Comparison of ENCODE assay signal across 9 mouse cellular contexts in the genomic region with DNA sequence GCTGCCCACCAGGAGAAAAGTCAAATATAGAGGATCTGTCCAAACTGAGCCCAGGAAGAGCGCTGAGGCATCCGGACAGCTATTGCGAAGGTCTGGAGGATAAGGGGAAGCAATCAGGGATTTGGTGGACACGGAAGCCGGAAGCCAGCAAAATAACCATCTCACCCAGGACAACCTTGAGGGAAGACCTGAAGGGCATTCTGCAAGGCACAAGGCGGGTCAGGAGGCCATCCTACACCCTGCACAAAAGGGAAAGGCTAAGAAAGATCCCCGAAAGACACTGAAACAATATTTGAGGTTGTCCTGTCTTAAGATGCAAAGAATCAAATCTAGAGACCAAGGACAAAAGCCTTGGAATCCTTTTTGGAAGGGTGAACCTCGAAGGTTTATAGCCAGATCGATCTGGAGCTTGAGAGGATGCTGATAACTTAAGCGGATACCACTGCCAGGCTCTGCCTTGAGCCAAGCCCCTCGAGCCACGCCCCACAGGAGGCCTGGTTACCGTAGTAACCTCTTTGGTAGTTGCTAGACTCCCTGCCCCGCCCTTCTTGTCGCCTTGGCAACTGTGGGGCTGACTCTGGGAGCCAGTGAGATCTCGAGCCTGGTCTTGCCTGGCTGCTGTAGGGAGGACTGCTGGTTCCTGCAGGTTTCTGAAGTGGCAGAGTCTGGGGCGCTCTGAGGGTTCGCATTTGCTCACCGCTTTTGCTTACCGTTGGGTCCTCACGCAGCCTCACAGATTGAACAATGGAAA. TPM values are rescaled to one million over a fixed set of nuclear protein-coding genes. Genes with fewer than 3 reads are reported as not detected.
DNase-seq lines count a peak whose midpoint lies in the region; ATAC-seq and TF ChIP-seq lines count a peak whose summit lies in the region.
"Had no signal": no experiment of that assay in that cellular context is flagged by ENCODE, and none has a peak within 500 bp of the region (broad histone marks: within the 10 kb centered on the region; RNA-seq: fewer than 3 reads in every experiment).

No protein-coding gene starts in this region.

- H3K4me3 ChIP-seq in lung, adult 2 months (replicated peaks; ENCODE audit: extremely low read depth, low read depth, low read length) = no peak overlapping the region
- H3K4me3 ChIP-seq in intestine, embryonic 15.5 days (replicated peaks) = peak overlapping the region; percentile 22
- H3K4me3 ChIP-seq in midbrain, embryonic 10.5 days = peak overlapping the region; percentile 53
- peak overlapping the region; percentile 31 for H3K4me3 ChIP-seq in stomach, embryonic 15.5 days (replicated peaks)

- no peak for TF ChIP-seq CTCF in lung, adult 2 months (IDR thresholded peaks at IDR 0.05; ENCODE audit: insufficient read depth, low read length)

- no peaks in the 10 kb centered on the region for H3K27me3 ChIP-seq in intestine, embryonic 15.5 days (replicated peaks)
- peaks cover 7% of the 10 kb centered on the region for H3K27me3 ChIP-seq in midbrain, embryonic 10.5 days (ENCODE audit: low read depth, poor library complexity, severe bottlenecking)
- no peaks in the 10 kb centered on the region for H3K27me3 ChIP-seq in stomach, embryonic 15.5 days (replicated peaks)

- H3K27ac ChIP-seq in intestine, embryonic 15.5 days = no peak overlapping the region
- H3K27ac ChIP-seq in midbrain, embryonic 10.5 days (replicated peaks) = peak overlapping the region; percentile 82
- H3K27ac ChIP-seq in stomach, embryonic 15.5 days = no peak overlapping the region

- no peak overlapping the region for H3K9ac ChIP-seq in intestine, embryonic 15.5 days
- no peak overlapping the region for H3K9ac ChIP-seq in stomach, embryonic 15.5 days

- no peaks in the 10 kb centered on the region for H3K4me1 ChIP-seq in lung, adult 2 months (ENCODE audit: control insufficient read depth, insufficient read depth, low read length)
- H3K4me1 ChIP-seq in intestine, embryonic 15.5 days (replicated peaks) = 0 out of 2 replicates have a peak, but pooled peaks cover 7% of the 10 kb centered on the region
- H3K4me1 ChIP-seq in midbrain, embryonic 10.5 days = peaks cover 18% of the 10 kb centered on the region
- H3K4me1 ChIP-seq in stomach, embryonic 15.5 days = no peaks in the 10 kb centered on the region

- intact Hi-C loops in left cerebral cortex, postnatal 25 days (cut with DNase I) = no loop called here

- H3K4me2 ChIP-seq in intestine, embryonic 15.5 days (replicated peaks) = peak overlapping the region; percentile 54
- H3K4me2 ChIP-seq in stomach, embryonic 15.5 days = peak overlapping the region; percentile 57

- H3K36me3 ChIP-seq in intestine, embryonic 15.5 days = no peaks in the 10 kb centered on the region
- H3K36me3 ChIP-seq in midbrain, embryonic 10.5 days = no peaks in the 10 kb centered on the region
- H3K36me3 ChIP-seq in stomach, embryonic 15.5 days = no peaks in the 10 kb centered on the region

- ATAC-seq in intestine, embryonic 15.5 days = peak; percentile 100
- peak; percentile 97 for ATAC-seq in stomach, embryonic 15.5 days (ENCODE audit: insufficient read depth, low FRiP score, low read depth)
- ATAC-seq: Patski had no signal

- TF ChIP-seq POLR2A in lung, adult 2 months (IDR thresholded peaks at IDR 0.05; ENCODE audit: borderline replicate concordance, extremely low read depth, low read depth, low read length) = no peak

- 26% methylated on average over 21 of the region's 21 CpGs for WGBS in lung, adult 2 months
- WGBS in intestine, embryonic 15.5 days = 26% methylated on average over 21 of the region's 21 CpGs
- 25% methylated on average over 21 of the region's 21 CpGs for WGBS in midbrain, embryonic 10.5 days
- 27% methylated on average over 21 of the region's 21 CpGs for WGBS in stomach, embryonic 15.5 days

- H3K9me3 ChIP-seq in intestine, embryonic 15.5 days = no peaks in the 10 kb centered on the region
- H3K9me3 ChIP-seq in midbrain, embryonic 10.5 days (replicated peaks) = peaks cover 2% of the 10 kb centered on the region; the same call in 1 of the 2 replicates
- no peaks in the 10 kb centered on the region for H3K9me3 ChIP-seq in stomach, embryonic 15.5 days

- peak; percentile 74 to 84 for DNase-seq in lung, adult 18-20 months
- DNase-seq in lung, adult 2 months = no peak
- peak; percentile 91 for DNase-seq in cerebellum, postnatal 14 days
- peak; percentile 68 to 78 for DNase-seq in frontal cortex, postnatal 36 days (ENCODE audit: low spot score in 2 of 2)
- DNase-seq in left cerebral cortex, postnatal 25 days (ENCODE audit: low spot score in 2 of 2) = peak; percentile 76 to 90
- DNase-seq in midbrain, embryonic 10.5 days (ENCODE audit: low spot score) = peak; percentile 98

RNA-seq across cellular contexts. Expression of a gene that starts 13.1 kb away (rescaled TPM):
- 2.0 and 2.7 TPM in 2 replicates for polyA plus RNA-seq in lung, adult 2 months (2012; rRNA removed)
- 18.3 and 21.4 TPM in 2 replicates for polyA plus RNA-seq in intestine, embryonic 15.5 days (2015; fragmentation: Nextera tagmentation; extraction: Ambion mirVana)
- total RNA-seq in left cerebral cortex, postnatal 25 days (2021) = 100 to 1,000 TPM; 724 to 739 TPM
- 39.3 and 63.0 TPM in 2 replicates for polyA plus RNA-seq in midbrain, embryonic 10.5 days (2016; fragmentation: Nextera tagmentation; extraction: Ambion mirVana)
- polyA plus RNA-seq in stomach, embryonic 15.5 days (2015; fragmentation: Nextera tagmentation; extraction: Ambion mirVana) = 15.2 and 18.3 TPM in 2 replicates
- polyA plus RNA-seq: Patski had no signal

RNA-seq across cellular contexts. Expression of a gene that starts 20.2 kb away (rescaled TPM):
- polyA plus RNA-seq in lung, adult 2 months (2012; rRNA removed) = not detected in 2 replicates
- polyA plus RNA-seq in intestine, embryonic 15.5 days (2015; fragmentation: Nextera tagmentation; extraction: Ambion mirVana) = 0.59 and 0.62 TPM in 2 replicates
- total RNA-seq in left cerebral cortex, postnatal 25 days (2021) = not detected
- not detected in 2 replicates for polyA plus RNA-seq in midbrain, embryonic 10.5 days (2016; fragmentation: Nextera tagmentation; extraction: Ambion mirVana)
- polyA plus RNA-seq in stomach, embryonic 15.5 days (2015; fragmentation: Nextera tagmentation; extraction: Ambion mirVana) = 0.44 and 0.54 TPM in 2 replicates
- polyA plus RNA-seq: Patski had no signal

RNA-seq across cellular contexts. Expression of a gene that starts 45.9 kb away (rescaled TPM):
- polyA plus RNA-seq in lung, adult 2 months (2012; rRNA removed) = 72.6 and 75.8 TPM in 2 replicates
- 8.7 and 10.4 TPM in 2 replicates for polyA plus RNA-seq in intestine, embryonic 15.5 days (2015; fragmentation: Nextera tagmentation; extraction: Ambion mirVana)
- not detected for total RNA-seq in left cerebral cortex, postnatal 25 days (2021)
- 0.47 and 0.62 TPM in 2 replicates for polyA plus RNA-seq in midbrain, embryonic 10.5 days (2016; fragmentation: Nextera tagmentation; extraction: Ambion mirVana)
- polyA plus RNA-seq in stomach, embryonic 15.5 days (2015; fragmentation: Nextera tagmentation; extraction: Ambion mirVana) = 4.6 and 8.2 TPM in 2 replicates
- polyA plus RNA-seq: Patski had no signal

RNA-seq across cellular contexts. Expression of a gene that starts 53.6 kb away (rescaled TPM):
- 2.2 and 2.8 TPM in 2 replicates for polyA plus RNA-seq in lung, adult 2 months (2012; rRNA removed)
- polyA plus RNA-seq in intestine, embryonic 15.5 days (2015; fragmentation: Nextera tagmentation; extraction: Ambion mirVana) = 0.04 and 0.13 TPM in 2 replicates
- under 1 TPM; 0.07 to 0.09 TPM for total RNA-seq in left cerebral cortex, postnatal 25 days (2021)
- 0.02 and 0.07 TPM in 2 replicates for polyA plus RNA-seq in midbrain, embryonic 10.5 days (2016; fragmentation: Nextera tagmentation; extraction: Ambion mirVana)
- polyA plus RNA-seq in stomach, embryonic 15.5 days (2015; fragmentation: Nextera tagmentation; extraction: Ambion mirVana) = 0.15 and 0.21 TPM in 2 replicates
